Mouse (Mus musculus): ENCODE measurements around the gene Lcat.
"Not testable (repeated sequence)": the region's sequence is repeated elsewhere in the genome, so short reads cannot be mapped to it uniquely, and the experiment has no call there.

Lcat gene

GRCm38 (mm10) chr8:105943321-105943739 lies at the start of gene Lcat:
Lcat (minus strand) TSS chr8:105943382.
- peak; percentile 66 for DNase-seq

GRCm38 (mm10) chr8:105992499-105992898 lies 49.3 kb upstream of the Lcat start:
- DNase-seq = no peak

DNA sequence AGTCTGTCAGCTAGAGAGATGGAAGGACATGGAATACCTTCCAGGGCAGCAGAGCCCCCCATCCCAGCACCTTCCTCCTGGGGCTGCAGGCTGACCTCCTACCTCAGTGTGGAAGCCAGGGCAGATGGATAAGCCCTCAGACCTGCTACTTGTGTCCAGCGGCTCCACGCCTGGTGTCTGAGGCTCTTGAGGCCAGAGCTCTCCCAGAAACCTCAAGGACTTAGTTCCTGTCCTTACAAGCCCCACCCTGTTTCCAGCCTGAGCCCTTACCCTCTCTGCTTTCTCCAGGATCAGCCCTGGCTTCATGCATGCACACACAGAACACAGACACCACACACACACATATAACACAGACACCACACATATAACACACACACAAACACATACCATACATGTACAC lies 48.4 kb upstream of the Lcat start:
- no peak for DNase-seq

- peak; percentile 87 for DNase-seq
Observed at GRCm38 (mm10) chr8:105990856-105991387, 47.7 kb upstream of the Lcat start, which contains the start of gene Dus2. Dus2 (plus strand) TSS chr8:105991337.

- DNase-seq = no peak
Observed at GRCm38 (mm10) chr8:105988546-105988945, 45.4 kb upstream of the Lcat start.

- not testable (repeated sequence) for DNase-seq
Observed at GRCm38 (mm10) chr8:105983406-105983805, 40.2 kb upstream of the Lcat start.

GRCm38 (mm10) chr8:105981146-105981545 lies 38.0 kb upstream of the Lcat start:
- no peak for DNase-seq

GRCm38 (mm10) chr8:105979325-105979724 lies 36.1 kb upstream of the Lcat start, which contains the start of gene Dpep3:
Dpep3 (minus strand) TSS chr8:105979429.
- DNase-seq = no peak

DNA sequence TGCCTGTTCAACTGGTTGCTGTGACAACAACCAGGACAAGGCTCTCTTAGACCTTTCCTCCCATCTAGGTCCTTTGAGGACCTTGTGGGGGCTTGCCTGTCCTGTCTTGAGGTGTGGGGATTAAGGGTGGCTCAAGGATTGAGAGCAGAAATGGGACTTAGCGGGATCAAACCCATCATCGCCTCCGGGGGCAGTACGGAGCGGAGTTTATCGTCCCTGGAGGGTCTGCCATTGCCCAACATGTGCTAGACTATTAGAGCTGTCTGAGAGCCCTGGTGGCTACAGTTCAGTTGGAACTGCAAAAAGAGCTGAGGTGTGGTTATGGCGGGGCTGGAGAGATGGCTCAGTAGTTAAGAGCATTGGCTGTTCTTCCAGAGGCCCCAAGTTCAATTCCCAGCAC lies 32.2 kb upstream of the Lcat start:
- DNase-seq = no peak

GRCm38 (mm10) chr8:105971019-105971720 lies 28.0 kb upstream of the Lcat start:
- no peak for DNase-seq

GRCm38 (mm10) chr8:105969367-105969766 lies 26.2 kb upstream of the Lcat start:
- DNase-seq = no peak

- peak; percentile 79 for DNase-seq
Observed at GRCm38 (mm10) chr8:105966692-105967311, 23.6 kb upstream of the Lcat start.

DNA sequence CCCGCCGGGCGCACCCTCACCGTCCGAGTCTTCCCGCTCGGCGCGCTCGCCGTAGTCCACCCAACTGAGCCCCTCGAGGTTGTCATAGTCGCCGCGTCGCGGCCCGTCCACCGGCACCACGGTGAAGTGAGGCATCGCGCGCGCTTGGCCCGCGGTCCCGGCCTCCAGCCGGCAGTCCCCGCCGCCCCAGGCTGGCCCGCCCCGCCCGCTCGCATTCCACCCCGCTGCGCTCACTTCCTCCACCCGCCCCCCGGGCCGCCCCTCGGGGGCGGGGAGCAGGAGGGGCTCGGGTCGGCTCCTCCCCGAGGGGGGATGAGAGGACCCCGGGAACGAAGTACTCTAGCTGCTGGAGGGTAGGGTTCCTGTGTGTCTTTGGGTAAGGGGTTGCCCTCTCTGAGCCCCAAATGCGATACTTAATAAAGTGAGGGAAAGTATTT lies 22.7 kb upstream of the Lcat start, which contains the start of gene Slc12a4:
Gene Slc12a4 (minus strand): TSS at position 193 of the 437 bp plus-strand sequence.
- DNase-seq = peak; percentile 87

- peak; percentile 69 for DNase-seq
Observed at GRCm38 (mm10) chr8:105965266-105965904, 22.2 kb upstream of the Lcat start.

DNA sequence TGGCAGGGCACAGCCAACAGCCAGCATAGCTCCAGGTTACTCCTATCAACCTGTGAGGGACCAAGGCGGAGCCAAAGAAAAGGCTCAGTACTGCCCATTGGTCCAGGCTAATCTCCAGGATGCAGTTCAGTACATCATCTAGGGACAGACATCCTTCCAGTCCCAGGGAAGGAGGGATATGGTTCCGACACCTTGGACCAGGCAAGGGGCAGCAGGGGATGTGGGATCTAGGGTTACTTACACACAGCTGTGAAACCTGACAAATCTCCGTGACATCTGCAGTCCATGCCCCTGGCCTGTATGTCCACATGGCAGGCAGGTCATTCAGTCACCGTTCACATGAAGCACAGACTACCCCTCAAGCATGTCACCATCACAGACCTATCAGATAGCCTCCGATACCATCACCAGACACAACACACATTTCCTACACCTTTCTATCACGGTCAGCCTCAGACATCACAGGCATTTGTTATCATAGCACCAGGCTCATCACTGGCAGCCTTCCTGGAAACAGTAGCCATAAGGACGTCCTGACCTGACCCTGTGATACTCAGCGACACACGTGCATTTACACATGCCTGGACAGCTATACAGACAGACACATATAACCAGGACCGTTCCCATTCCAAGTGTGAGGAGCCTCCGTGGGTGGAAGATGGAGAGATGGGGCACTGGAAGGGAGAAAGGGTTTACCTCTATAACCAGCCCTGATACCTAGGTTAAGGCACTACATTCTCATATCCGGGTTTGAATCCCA lies 21.5 kb upstream of the Lcat start:
- DNase-seq = no peak

GRCm38 (mm10) chr8:105961536-105961935 lies 18.4 kb upstream of the Lcat start:
- peak; percentile 65 for DNase-seq

- peak; percentile 70 for DNase-seq
Observed at GRCm38 (mm10) chr8:105961101-105961500, 17.9 kb upstream of the Lcat start.

- no peak for DNase-seq
Observed at GRCm38 (mm10) chr8:105959350-105959749, 16.2 kb upstream of the Lcat start.

GRCm38 (mm10) chr8:105957813-105958212 lies 14.6 kb upstream of the Lcat start:
- DNase-seq = no peak

DNA sequence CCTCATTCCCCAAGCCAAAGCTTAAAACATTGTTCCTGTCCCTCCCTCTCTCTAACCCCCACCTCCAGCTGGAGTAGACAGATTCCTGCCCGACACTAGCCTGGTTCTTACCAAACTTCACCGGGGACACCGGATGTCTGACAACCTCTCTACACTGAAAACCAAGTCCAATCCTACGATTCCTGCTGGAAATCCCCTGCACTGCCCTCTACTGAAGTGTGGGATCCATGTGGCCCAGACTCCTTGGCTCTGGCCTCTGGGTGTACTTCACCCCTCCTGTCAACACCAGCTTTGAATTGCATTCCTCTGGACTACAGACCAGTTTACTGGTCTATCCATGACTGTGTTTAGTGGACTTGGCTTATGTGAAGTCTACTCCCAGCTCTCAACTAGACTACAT lies 13.4 kb upstream of the Lcat start:
- no peak for DNase-seq

GRCm38 (mm10) chr8:105951057-105951659 lies 8.0 kb upstream of the Lcat start:
- no peak for DNase-seq

DNA sequence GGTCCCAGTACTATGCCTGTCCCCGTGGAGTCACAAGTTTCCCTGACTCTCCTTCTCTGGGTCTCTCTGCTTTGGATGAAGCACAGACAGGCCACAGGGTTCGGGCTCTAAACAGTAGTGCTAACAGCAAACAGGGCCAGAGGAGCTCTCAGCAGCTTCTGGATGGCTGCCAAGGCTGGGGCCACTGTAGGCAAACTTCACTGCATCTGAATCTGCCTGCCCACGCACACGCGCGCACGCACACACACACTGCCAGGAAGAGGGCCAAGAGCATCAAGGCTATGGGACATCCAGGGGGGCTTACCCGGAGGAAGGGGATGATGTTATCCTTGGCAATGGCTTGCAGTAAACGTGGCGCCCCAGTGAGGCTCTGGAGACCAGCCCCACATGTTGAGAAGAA lies 6.2 kb upstream of the Lcat start:
- peak; percentile 61 for DNase-seq
